Mouse (Mus musculus) adrenal gland, adult 18-20 months (tissue): ENCODE data around the gene Gm38392. TPM values are rescaled to one million over a fixed set of nuclear protein-coding genes. Genes with fewer than 3 reads are reported as not detected.

Experiments used
- DNase-seq, 2 experiments: peaks; one replicate each; pipeline ENCODE4 v3.0.0; 2021 to 2022; ENCODE audit warnings: low spot score in 2 of 2
- total RNA-seq, 2 experiments: library from RNA; stranded (reverse); gene quantifications; 1 replicate in 1 of 2; 2 replicates in 1 of 2; pipeline ENCODE4 v1.2.3; 2021

Gm38392 gene
- total RNA-seq, 2 experiments from 2014 or later = 0.58 to 1.0 TPM

DNA sequence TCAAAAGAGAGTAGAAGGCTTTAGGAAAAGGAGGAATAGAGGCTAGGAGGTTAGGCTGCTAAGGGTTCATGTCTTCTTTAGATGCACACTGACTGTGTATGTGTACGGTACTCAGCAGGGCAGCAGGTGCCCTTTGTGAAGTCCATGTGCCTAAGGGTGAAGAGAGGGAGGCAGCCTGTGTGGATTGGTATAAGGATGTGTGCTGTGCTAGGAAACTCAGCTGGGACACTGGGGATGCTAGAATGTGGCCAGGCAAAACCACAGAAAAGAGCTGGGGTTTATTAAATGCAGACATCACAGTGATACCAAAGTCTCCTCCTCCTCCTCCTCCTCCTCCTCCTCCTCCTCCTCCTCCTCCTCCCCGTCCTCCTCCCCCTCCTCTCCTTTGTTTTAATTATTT lies 69.3 kb downstream of the Gm38392 start:
- no peak for DNase-seq

DNA sequence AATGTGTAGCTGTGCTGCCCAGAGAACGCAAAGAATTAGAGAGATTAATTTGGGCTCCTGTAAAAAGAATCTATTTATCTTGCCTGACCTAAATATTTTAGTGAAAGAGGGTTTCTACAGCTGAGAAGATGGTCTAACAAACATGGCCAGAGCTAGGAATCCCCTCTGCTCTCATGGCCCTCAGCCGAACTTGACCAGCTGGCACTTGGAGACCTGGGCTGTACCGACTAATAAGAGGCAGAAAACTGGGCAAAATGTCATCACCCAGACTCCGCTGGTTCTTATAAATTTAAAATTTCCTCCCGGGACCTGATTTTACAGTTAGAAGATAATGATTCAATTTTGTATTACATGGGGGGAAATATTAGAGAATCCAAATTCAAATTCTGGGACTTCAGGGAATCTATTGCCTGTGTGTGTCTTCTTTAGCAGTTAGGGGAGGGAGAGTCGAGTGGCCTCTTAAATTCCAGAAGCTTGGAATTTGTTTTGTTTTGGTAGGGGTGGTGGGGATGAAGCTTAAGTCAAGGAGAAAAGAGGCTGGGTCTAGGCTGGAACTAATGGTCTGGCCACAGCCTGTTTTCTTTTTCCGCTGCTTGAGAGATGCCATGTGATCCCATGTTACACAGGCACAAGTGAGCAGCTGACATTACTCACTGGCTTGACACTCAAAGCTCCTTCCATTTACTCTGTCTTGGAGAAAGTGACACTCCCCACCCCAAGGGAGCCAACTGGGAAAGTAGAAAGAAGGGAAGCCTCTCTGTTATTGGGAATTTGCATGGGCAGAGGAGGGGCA lies 70.3 kb downstream of the Gm38392 start:
- DNase-seq = no peak

DNA sequence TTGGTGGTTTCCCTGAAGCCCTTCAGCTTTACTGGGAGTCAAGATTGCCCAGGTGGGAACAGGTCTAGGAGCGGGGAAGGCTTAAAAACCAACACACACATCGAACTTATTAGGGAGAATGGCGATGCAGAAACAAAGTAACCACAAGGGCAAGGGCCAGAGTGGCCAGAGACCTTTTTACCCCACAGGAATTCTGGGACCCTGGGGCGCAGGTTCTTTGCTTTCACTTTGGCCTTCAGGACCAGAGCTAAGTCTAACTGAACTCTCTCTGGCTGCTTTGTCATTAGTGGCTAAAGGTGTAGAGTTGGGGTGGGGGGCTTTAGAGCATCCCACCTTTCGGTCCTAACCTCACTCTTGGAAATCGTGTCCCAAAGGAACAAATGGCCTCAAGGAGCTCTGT lies 70.9 kb downstream of the Gm38392 start:
- no peak for DNase-seq

DNA sequence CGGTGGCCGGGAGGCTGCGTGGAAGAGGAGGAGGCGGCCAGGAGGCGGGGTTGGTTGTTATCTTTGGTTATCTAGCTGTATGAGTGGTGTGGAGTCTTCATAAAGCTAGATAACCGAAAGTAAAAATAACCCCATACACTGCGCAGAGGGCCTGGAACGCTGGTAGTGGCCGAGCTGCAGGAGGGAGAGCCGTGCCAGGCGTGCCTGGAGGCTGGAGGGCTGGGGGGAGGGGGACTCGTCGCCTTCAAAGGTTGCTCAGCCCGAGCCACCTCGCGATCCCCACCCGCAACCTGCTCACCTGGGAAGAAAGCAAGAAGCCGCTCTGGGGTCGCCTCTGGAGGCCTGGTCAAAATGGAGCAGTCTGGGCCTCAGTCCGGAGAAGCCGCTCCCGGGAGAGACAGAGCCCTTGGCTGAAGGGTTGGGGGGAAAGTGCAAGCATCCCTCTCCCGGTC lies 71.4 kb downstream of the Gm38392 start:
- no peak for DNase-seq

DNA sequence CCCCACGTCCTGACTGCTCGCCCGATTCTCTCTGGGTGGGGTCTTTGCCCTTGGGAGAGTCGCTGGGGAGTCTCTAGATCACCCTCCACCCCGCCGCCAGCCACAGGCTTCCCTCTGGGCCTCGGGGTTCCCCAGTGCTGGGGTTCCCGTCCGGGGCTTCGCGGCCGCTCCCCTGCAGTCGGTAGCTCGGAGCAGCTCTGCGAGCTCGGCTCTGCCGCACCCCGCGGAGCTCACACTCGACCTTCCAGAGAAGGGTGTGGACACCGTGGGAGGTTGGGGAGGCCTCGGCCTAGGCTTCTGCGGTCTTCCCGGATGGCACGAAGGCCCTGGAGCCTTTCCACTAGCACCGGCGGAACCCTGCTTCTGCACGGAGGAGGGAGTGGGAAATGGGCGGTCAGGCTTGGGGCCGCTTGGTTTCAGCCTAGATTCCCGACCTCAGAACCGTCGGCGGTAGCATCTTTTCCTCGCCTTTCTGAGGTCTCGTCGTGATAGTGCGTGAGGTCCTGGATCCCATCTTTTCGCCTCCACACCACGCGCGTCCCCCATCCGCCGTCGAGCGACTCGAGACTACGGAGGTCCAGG lies 71.9 kb downstream of the Gm38392 start:
- DNase-seq = no peak

DNA sequence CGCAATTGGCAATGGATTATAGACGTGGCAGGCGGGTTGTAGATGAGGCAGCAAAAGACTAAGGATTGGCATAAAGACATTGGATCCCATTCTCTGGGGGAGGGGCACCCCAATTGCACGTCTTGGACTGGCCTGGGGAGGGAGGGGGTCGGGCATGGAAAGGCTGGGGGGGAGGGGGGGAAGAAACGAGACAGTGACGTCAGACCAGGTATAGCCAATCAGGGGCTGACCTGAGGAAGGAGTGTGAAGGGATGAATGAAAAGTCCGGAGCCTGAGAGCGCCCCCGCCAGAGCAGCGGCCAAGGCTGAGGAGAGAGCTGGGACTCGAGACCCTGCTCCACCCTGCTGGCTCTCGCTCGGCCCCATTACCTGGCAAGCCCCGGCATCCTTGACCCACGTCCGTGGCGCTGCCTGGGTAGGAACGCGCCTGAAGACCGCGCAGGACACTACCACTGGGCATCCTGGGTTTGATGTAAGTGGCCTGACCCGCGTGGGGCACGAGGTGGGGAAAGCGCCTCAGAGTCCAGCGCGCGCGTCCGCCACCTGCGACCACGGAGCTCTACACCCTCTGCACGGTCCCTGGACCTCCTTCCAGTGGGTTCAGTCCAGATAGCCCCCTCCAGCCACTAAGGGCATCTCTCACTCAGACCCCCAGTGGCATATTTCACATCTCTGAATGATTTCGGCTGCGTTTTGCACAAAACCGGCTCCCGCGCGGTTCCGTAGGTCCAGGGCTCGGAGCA lies 72.6 kb downstream of the Gm38392 start:
- DNase-seq = no peak

DNA sequence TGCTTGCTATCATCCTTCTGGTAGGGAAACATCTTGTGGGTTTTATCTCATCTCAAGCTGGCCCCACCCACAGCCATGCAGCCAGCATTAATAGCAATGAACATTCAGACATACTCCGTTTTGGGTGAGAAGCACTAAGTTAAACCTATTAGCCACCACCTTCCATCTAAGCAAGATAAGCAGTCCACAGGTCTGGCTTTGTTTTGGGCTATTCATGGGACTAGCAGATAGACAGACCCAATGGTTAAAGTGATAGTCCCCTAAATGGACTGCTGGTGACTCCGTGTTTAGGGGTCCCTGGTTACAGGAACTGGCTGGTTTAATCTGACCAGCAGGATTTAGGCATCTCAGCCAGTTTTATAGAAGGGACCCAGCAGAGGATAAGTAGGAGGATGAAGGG lies 74.0 kb downstream of the Gm38392 start:
- DNase-seq = no peak

DNA sequence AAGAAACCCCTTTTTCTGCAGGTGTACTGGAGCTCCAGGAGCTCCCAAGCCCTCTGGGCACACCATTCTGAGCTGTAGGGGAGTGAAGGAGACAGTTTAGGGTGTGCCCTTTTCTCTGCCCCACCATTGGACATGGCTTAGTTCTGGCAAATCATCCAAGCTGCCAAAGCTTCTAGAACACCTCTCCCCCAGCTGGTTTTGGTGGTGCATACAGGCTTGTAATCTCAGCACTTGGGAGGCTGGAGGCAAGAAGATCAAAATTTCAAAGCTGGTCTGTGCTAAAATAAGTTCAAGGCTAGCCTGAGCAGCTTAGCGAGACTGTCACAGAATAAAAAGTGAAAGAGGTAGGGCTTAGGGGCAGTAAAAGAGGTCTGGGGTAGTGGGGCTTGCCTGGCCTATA lies 74.7 kb downstream of the Gm38392 start:
- DNase-seq = no peak

DNA sequence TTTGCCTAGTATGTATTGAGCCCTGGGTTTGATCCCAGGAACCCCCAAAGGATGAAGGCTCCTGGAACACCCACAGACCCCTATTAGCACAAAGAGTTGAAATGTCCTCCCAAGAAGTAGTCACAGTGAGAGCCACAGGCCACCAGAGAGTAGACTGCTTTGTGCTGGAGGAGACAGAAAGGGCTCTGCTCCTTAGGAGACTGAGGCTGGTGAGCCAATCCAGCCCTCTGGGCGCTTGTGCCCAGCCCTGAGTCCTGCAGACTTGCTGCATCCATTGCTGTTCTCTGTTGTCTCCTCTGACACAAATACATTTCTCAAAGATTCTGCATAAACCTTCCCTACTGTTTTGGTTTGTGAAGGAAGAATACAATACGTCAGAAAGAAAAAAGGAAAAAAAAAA lies 76.1 kb downstream of the Gm38392 start:
- DNase-seq = no peak

DNA sequence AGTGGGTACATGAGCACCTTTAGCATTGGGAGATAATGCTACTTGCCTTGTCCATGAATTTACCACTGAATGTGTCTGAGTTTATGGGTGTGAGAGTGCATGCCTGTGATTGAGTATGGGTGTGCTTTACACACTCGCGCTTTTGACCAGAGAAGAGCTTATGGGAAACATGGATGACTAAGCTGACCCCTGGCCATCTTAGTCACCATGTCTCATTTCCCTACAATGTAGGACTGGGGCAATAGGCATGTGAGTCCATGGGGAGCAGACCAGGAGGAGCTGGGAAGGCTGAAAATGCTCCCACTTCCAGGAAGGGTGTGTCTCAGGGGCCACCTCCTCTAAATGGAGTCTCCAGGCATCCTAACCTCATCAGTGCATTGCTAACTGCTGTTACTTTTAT lies 76.9 kb downstream of the Gm38392 start:
- no peak for DNase-seq

DNA sequence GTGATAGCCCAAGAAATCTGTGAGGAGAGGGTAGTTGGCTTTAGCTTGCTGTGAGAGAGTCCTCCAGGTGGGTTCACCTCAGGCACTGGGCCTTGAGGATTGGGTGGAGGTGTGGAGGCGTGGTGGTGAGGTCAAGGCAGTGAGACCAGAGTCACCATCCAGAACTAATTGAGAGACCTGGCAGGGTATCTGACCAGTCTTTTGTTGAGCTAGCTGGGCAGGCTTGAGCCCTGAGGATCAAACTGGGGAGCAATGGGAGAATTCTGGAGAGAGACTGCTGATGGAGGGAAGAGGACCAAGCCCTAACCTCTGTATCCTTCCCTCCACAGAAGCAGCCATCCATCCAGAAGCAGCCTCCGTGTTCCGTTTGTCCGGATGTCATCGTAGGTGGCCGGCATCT lies 77.7 kb downstream of the Gm38392 start:
- no peak for DNase-seq

DNA sequence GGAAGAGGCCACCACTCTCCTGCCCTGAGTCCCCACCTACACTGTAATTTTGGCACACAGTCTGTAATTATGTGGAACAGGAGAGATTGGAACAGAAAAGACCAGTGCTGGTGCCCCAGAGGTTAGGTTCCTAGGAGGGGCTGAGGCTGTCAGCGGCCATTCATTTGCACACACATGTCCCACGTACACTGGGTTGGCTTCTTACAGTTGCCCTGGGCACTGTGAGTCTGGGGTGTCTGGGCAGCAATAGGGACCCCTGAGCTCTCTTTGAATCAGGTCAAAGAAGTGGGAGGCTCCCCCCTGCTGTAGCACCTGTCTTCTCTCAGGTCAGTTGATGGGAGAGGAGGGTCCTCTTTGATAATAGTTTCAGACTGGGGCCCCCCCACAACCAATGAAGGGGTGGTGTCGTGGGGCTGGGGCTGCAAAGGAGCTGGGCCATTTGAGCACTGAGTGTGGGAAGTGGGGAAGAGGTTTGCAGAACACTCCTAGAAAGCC lies 78.7 kb downstream of the Gm38392 start:
- no peak for DNase-seq

DNA sequence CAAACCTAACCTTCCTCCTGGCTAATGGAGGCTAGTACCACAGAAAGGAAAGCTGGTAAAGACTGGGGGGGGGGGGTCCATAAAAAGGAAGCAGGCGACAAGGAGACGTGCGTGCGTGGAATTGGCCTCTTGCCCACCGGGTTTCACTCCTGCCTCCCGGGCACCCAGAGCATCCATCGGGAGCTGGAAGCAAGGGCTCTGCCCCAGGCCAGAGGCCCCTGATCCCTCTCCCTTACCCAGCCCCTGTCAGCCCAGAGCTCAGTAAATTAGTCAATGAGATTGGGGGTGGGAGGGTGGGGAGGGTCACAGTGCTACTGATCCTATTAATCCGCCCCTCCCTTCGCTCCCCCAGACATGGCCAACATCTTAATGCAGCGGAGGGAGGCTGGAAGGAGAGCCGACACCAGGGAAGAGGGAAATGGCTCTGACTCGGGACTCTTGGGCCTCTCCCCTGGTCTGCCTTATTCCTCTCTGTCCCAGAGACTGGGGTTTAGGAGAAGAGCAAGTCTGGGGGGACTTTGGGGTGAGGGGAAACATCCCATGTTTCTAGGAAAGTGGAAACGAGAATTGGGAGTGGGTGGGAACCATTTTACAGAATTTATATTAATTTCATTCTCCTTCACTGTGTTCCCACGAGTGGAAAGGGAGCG lies 79.4 kb downstream of the Gm38392 start:
- no peak for DNase-seq

DNA sequence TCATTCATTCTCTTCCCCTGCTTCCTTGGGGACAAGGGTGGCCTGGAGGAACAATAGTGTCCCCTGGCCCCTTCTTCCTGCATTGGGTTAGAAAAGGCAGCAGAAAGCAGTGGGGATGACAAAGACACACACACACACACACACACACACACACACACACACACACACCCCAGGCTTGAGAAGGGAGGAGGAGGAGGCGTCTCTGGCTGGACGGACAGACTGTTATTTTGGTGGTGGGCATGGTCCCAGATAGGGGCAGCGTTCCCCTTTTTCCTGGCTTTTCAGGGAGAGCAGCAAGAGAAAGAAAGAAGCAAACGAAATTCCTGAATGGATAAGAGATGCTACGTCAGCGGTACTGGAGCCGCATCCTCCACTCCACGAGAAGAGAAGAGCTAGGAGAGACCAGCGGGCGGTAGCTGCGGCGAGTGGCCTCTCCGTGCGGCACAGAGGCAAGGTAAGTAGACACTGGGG lies 80.1 kb downstream of the Gm38392 start:
- DNase-seq = no peak

DNA sequence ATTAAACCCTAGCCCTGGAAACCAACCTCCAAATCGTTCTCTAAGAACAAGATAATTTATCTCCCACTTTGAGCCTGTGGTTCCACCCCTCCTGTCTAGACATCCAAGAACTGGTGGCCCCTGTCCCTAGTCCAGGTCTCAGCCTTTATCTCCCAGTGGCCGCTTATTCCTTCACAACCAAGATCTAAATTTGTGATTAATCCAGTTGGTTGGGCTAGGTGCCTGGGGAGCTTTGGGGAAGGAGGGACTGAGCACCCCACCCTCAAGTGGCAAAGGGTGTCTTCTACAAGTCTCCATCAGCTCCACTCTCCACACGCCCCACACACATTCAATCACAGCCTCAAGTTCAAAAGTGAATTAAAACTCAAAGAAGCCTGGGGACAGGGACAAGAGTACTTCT lies 80.5 kb downstream of the Gm38392 start:
- no peak for DNase-seq

DNA sequence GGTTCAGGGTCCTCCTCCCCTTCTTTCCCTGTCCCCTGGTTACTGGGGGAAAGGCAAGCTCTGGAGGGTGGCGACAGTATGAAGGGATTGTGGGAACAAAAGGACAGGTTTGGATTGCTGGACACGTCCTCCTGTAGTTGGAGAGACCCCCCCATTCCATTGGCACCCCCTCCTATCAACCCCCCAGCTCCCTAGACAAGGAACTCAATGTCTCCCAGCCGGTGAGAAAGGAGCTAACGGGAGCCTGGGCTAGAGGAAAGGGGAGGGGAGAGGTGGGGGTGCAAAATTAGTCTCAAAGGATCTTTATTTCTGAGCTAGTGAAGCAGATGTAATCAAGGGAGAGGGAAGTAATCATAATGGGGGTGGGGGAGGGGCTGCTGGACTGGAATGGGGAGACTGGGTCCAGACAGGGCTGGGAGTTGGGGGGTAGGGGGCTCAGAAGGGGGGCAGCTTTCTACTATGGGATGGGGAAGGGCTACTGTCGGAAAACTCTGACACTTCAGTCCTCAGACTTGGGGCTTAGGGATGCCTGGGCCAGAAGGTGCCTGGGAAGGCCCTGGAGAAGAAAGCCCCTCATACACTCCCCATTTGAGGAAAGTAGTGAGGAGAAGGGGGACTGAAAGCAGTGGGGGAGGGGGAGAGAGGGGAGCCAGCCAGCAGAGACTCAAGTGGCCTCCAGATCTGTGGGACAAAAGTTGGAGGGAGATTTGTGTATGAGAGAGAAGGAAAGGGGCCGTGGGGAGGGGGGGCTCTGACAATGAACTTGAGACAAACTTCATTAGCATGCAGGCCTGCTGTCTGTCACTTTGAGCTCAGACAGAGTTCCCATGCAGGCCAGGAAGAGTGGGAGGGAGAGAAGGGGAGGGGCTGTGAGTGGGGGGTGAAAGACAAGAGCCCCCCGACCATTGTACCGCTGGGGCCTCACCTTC lies 81.2 kb downstream of the Gm38392 start:
- DNase-seq = no peak

DNA sequence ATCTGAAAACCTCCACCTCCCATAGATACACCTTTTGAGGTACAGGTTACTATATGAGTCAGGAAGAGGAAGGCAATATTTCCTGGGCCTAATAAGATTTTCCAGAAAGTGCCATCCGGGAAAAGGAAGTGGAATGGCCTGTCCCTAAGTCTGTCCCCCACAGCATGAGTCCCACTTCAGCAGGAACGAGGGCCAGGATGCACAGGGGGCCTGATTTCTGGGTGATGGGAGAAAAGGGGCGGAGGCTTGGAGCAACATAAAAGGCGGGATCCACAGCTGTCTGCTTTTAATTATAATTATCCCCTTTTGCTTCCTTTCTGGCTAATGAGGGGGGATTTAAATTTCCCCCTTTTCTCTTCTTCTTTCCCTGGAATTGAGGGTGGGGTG lies 81.8 kb downstream of the Gm38392 start:
- DNase-seq = no peak

DNA sequence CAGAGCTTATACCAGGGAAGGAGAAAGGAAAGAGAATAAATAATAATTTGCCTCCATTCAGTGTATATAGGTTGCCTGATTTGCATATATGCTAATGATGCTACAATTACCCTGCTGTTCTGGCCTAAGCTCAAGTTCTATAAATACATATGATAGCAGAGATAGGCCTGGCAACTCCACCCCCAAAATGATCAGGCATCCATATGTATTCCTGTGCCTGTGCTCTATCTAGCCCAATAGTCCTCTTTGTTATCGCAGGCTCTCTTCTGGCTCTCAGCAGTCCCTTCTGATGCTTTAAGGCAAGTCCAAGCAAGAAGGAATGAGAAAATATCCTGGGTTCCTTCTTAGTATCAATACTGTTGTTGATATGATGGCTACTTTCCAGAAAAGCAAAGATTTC lies 82.3 kb downstream of the Gm38392 start:
- no peak for DNase-seq

DNA sequence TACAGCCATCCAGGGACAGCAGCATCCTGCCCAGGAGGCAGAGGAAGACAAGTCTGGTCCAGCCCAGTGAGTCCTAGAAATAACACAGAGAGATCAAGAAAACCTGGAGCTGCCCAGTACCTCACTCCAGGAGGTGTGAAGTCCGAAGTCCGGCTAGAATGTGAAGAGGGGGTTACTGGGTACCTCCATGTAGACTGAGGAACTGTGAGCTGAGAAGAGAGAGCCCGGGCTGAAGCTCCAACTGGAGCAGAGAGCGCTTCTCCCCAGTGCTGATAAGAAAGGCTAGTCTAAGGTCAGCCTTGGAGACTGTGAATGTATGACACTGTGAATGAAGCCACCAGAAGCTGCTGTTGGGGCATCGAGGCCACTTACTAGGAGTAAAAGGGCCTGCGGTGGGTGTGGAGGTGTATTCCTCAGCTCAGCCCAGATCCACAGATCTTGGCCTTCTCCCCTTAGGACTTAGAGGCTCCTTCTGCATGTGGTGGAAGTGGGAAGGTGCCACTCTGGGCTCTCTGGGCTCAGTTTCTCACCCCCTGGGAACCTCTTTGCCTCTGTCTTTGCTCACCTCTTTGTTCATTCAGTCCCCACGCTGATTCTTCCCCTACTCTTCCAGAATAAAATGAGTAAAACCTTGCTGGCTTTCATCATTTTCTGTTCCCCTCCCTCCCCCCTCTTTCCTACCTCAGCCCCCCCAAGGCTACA lies 82.9 kb downstream of the Gm38392 start:
- no peak for DNase-seq

DNA sequence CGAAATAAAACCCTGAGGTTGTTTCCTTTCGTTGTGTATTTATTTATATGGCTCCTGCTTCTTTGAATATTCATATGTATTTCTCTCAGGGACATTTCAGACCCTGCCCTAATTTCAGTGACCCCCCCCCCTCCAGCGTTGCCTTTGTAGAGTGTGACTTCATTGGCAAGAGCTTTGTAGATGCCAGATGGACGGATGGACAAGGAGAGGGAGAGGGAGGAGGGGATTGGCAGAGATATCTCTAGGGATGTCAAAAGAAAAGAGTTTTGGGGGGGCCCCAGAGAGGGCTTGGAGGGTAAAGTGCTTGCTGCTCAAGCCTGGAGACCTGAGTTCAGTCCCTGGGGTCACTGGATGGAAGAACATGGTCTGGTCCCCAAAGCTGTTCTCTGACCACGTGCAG lies 83.6 kb downstream of the Gm38392 start:
- DNase-seq = no peak
